Mouse (Mus musculus) CH12.LX (cell line): Measurements from ENCODE around the gene Dcaf15. TPM values are rescaled to one million over a fixed set of nuclear protein-coding genes. Genes with fewer than 3 reads are reported as not detected.

Source experiments
- DNase-seq: peaks from one replicate; pipeline ENCODE4 v3.0.0-alpha.2; 2013; ENCODE audit errors: extremely low read depth
- H3K27ac ChIP-seq: 2 replicates; pipeline ENCODE4 v1.5.1; 2012; ENCODE audit warnings: low read depth, mild to moderate bottlenecking, control low read depth, moderate library complexity; ENCODE audit not compliant: insufficient read depth
- H3K27me3 ChIP-seq: replicated peaks from 2 replicates; pipeline ENCODE3; 2012; ENCODE audit warnings: inconsistent platforms
- H3K36me3 ChIP-seq, 2 experiments: replicated peaks in 1 of 2; 2 replicates each; pipeline versions ENCODE3 to v1.6.1; 2012; ENCODE audit warnings: inconsistent platforms in 1 of 2, low read length in 1 of 2, mild to moderate bottlenecking in 1 of 2, mixed read lengths in 1 of 2, moderate library complexity in 1 of 2; ENCODE audit not compliant: control insufficient read depth in 1 of 2, insufficient read depth in 1 of 2
- H3K4me1 ChIP-seq, 2 experiments: 2 replicates each; pipeline ENCODE4 v1.6.1; 2012; ENCODE audit warnings: inconsistent platforms in 1 of 2, moderate library complexity in 1 of 2; ENCODE audit not compliant: insufficient read depth in 2 of 2, control insufficient read depth in 1 of 2
- H3K4me2 ChIP-seq: 2 replicates; pipeline ENCODE4 v1.6.1; 2012; ENCODE audit warnings: low read depth, mild to moderate bottlenecking, control low read depth; ENCODE audit not compliant: poor library complexity, insufficient read depth, severe bottlenecking
- H3K4me3 ChIP-seq, 3 experiments: fragments of 150-350 bp in 1 of 3; sonication (generic) in 1 of 3; replicated peaks in 1 of 3; 2 replicates each; pipeline versions ENCODE3 to v1.5.1; 2011 to 2012; ENCODE audit warnings: low read depth in 2 of 3, low read length in 2 of 3, mild to moderate bottlenecking in 2 of 3, moderate library complexity in 2 of 3, control low read depth in 1 of 3, improper control_type of control experiment in 1 of 3, inconsistent platforms in 1 of 3, mixed read lengths in 1 of 3; ENCODE audit not compliant: poor library complexity in 1 of 3
- H3K79me2 ChIP-seq: replicated peaks from 2 replicates; pipeline ENCODE4 v1.6.1; 2012; ENCODE audit warnings: mild to moderate bottlenecking, moderate library complexity; ENCODE audit not compliant: control insufficient read depth, poor library complexity, insufficient read depth, severe bottlenecking; ENCODE audit errors: extremely low read depth
- H3K9ac ChIP-seq: 2 replicates; pipeline ENCODE4 v1.6.1; 2012; ENCODE audit warnings: low read depth, mild to moderate bottlenecking, control low read depth, moderate library complexity; ENCODE audit not compliant: insufficient read depth
- H3K9me3 ChIP-seq: replicated peaks from 2 replicates; pipeline ENCODE3; 2012; ENCODE audit warnings: low read length, inconsistent platforms, mixed read lengths
- BHLHE40 ChIP-seq: IDR thresholded peaks from 2 replicates; pipeline ENCODE4 v1.6.1; 2011; ENCODE audit warnings: mild to moderate bottlenecking, low read depth, low read length, improper control_type of control experiment
- CHD2 ChIP-seq: IDR thresholded peaks from 2 replicates; pipeline ENCODE4 v1.6.1; 2011; ENCODE audit warnings: low read length, improper control_type of control experiment
- CTCF ChIP-seq, 2 experiments: IDR thresholded peaks in 1 of 2; conservative IDR thresholded peaks in 1 of 2; 2 replicates each; pipeline ENCODE4 v1.5.1; 2011 to 2012; ENCODE audit warnings: low read depth in 2 of 2, low read length in 2 of 2, improper control_type of control experiment in 1 of 2, inconsistent platforms in 1 of 2, mild to moderate bottlenecking in 1 of 2, moderate library complexity in 1 of 2
- ELF1 ChIP-seq: IDR thresholded peaks from 2 replicates; pipeline ENCODE4 v1.6.1; 2014; ENCODE audit warnings: low read depth, mild to moderate bottlenecking, inconsistent platforms, low read length, improper control_type of control experiment
- IRF4 ChIP-seq: IDR thresholded peaks from 2 replicates; pipeline ENCODE4 v1.6.1; 2014; ENCODE audit warnings: low read depth, mild to moderate bottlenecking, inconsistent platforms, low read length, improper control_type of control experiment
- JUN ChIP-seq: IDR thresholded peaks from 2 replicates; pipeline ENCODE4 v1.6.1; 2011; ENCODE audit warnings: low read depth, mild to moderate bottlenecking, low read length, improper control_type of control experiment, moderate library complexity; ENCODE audit not compliant: insufficient read depth
- JUND ChIP-seq: conservative IDR thresholded peaks from 2 replicates; pipeline ENCODE4 v1.6.1; 2011; ENCODE audit warnings: low read depth, low read length, improper control_type of control experiment
- MAZ ChIP-seq: IDR thresholded peaks from 2 replicates; pipeline ENCODE4 v1.6.1; 2012; ENCODE audit warnings: low read depth, mild to moderate bottlenecking, inconsistent platforms, low read length, improper control_type of control experiment, moderate library complexity
- PAX5 ChIP-seq: IDR thresholded peaks from 2 replicates; pipeline ENCODE4 v1.6.1; 2012; ENCODE audit warnings: low read length, inconsistent platforms, mixed read lengths
- POLR2AphosphoS2 ChIP-seq: IDR thresholded peaks from 2 replicates; pipeline ENCODE4 v1.6.1; 2011; ENCODE audit warnings: low read depth, low read length, improper control_type of control experiment
- RAD21 ChIP-seq: IDR thresholded peaks from 2 replicates; pipeline ENCODE4 v1.6.1; 2011; ENCODE audit warnings: low read depth, mild to moderate bottlenecking, low read length, improper control_type of control experiment, moderate library complexity
- RCOR1 ChIP-seq: conservative IDR thresholded peaks from 2 replicates; pipeline ENCODE4 v1.6.1; 2012; ENCODE audit warnings: low read depth, mild to moderate bottlenecking, inconsistent platforms, low read length, improper control_type of control experiment
- SIN3A ChIP-seq: IDR thresholded peaks from 2 replicates; pipeline ENCODE4 v1.6.1; 2012; ENCODE audit warnings: low read length, improper control_type of control experiment, inconsistent platforms
- UBTF ChIP-seq: IDR thresholded peaks from 2 replicates; pipeline ENCODE4 v1.6.1; 2012; ENCODE audit warnings: low read depth, mild to moderate bottlenecking, inconsistent platforms, low read length, improper control_type of control experiment, moderate library complexity
- USF1 ChIP-seq: IDR thresholded peaks from 2 replicates; pipeline ENCODE4 v1.6.1; 2014; ENCODE audit warnings: low read depth, mild to moderate bottlenecking, inconsistent platforms, low read length, improper control_type of control experiment
- dilution Hi-C: fragments of 300-500 bp; cut with MboI; formaldehyde crosslinking; loops from 2 replicates; pipeline ENCODE4 v1.14.3; 2020; ENCODE audit warnings: low sequenced_read_pairs; ENCODE audit not compliant: extremely low pct_unique_long_range_greater_than_20kb, extremely low pct_ligation_motif_present
- in situ Hi-C: fragments of 300-500 bp; cut with MboI; formaldehyde crosslinking; loops from 3 replicates; pipeline ENCODE4 v1.14.3; 2019; ENCODE audit warnings: low sequenced_read_pairs, low pct_ligation_motif_present, low pct_unique_long_range_greater_than_20kb, mixed read lengths
- polyA plus RNA-seq: library from polyadenylated mRNA; unstranded; fragments of >175 nt; gene quantifications from 2 replicates; pipeline ENCODE4 v1.2.1, GENCODE M21; 2012; ENCODE audit warnings: low read depth; ENCODE audit not compliant: insufficient read length
- total RNA-seq, 2 experiments: library from RNA; depleted of rRNA; stranded (reverse); fragments of 300-350 nt in 1 of 2; fragments of >200 nt in 1 of 2; gene quantifications; 2 replicates each; pipeline ENCODE4 v1.2.3; 2012 to 2014

Dcaf15 gene
- total and polyA plus RNA-seq, 3 experiments: 39.3 to 50.7 (median 47.9) TPM

DNA sequence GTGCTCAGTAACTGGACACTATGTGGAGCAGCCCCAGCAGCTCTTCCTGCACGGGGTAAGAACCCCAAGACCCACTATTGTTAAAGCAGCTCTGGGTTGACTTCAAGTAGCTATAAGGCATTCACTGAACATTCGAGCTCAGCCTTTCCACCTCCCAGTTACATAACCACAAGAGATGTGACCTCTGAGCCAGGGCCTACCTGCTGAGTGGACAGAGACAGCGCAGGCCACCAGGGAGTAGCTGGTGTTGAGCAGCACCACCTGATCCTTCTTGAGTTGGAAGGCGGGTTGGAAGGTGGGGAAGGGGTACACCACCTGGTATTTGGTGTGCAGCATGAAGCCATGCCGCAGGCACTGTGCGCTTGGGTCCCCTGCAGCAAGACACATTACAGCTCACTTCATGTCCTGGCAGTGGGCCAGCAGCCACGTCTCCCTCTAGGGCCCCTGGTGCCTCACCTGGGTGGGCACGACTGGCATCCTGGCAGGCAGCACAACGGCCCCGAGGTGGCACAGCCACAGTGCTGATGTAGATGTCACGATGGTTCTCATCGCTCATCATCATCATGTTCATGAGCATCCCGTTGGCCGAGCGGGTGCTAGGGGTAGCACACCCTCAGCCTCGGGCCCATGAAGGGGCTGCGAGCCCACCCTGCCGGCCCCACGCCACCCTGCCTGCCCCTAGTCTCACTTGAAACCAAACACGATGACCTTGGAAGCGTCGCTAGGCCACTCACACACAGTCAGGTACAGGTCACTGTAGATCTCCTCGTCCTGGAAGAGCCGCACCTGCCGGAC, 2.9 kb downstream of the Dcaf15 start:
- H3K4me2 ChIP-seq: no peak overlapping the region

GRCm38 (mm10) chr8:84098376-84098775, 6.2 kb downstream of the Dcaf15 start:
- no peak overlapping the region for H3K27ac ChIP-seq
- H3K4me3 ChIP-seq: no peak overlapping the region
- DNase-seq: no peak
- H3K36me3 ChIP-seq: peaks cover 80 to 95% of the 10 kb centered on the region in 2 experiments
- H3K9ac ChIP-seq: no peak overlapping the region
- no peak overlapping the region for H3K4me2 ChIP-seq
- no peak for TF ChIP-seq BHLHE40
- TF ChIP-seq, all 38 proteins: peak for 0
- Histone ChIP-seq H3K4me1 (peaks cover 0 to 10% of the 10 kb centered on the region in 2 experiments; a peak in 2 of 4 replicates), H3K79me2 (peaks cover 7% of the 10 kb centered on the region), H3K27me3 (no peaks in the 10 kb centered on the region), H3K9me3 (no peaks in the 10 kb centered on the region)
- dilution Hi-C loops (no loop called here), in situ Hi-C loops (no loop called here)

More for the DNA sequence above, 2.9 kb downstream of the Dcaf15 start:
- no peaks in the 10 kb centered on the region for H3K9me3 ChIP-seq
- no peaks in the 10 kb centered on the region for H3K27me3 ChIP-seq
- no peak overlapping the region for H3K9ac ChIP-seq
- in situ Hi-C loops: loop anchor here (10.0 kb wide), 1 partner anchor 47 kb away; no protein-coding TSS in a partner anchor
- TF ChIP-seq IRF4 (no peak), BHLHE40 (no peak), SIN3A (no peak), JUND (no peak), CHD2 (no peak), JUN (no peak), RCOR1 (no peak), RAD21 (no peak), ELF1 (no peak), POLR2AphosphoS2 (no peak)
- peaks cover 50 to 63% of the 10 kb centered on the region in 2 experiments for H3K36me3 ChIP-seq
- H3K4me1 ChIP-seq: peaks cover 15 to 33% of the 10 kb centered on the region in 2 experiments
- no peak for DNase-seq
- no peak overlapping the region for H3K27ac ChIP-seq
- no peak overlapping the region for H3K4me3 ChIP-seq
- dilution Hi-C loops: no loop called here
- peaks cover 14% of the 10 kb centered on the region for H3K79me2 ChIP-seq

GRCm38 (mm10) chr8:84096061-84096460, 8.5 kb downstream of the Dcaf15 start:
- Histone ChIP-seq H3K4me3 (no peak overlapping the region), H3K9ac (no peak overlapping the region), H3K27ac (no peak overlapping the region), H3K79me2 (no peaks in the 10 kb centered on the region), H3K36me3 (peaks cover 80 to 95% of the 10 kb centered on the region in 2 experiments), H3K9me3 (no peaks in the 10 kb centered on the region), H3K27me3 (no peaks in the 10 kb centered on the region), H3K4me1 (no peaks in the 10 kb centered on the region), H3K4me2 (no peak overlapping the region)
- DNase-seq: no peak
- TF ChIP-seq PAX5: no peak
- TF ChIP-seq UBTF: no peak
- TF ChIP-seq CTCF (conservative IDR thresholded peaks at IDR 0.05 in 1 of 2, IDR thresholded peaks at IDR 0.05 in 1 of 2; ENCODE audit: low read depth in 2 of 2, low read length in 2 of 2): no peak
- TF ChIP-seq BHLHE40: no peak
- no peak for TF ChIP-seq MAZ
- no peak for TF ChIP-seq USF1
- in situ Hi-C loops: no loop called here
- dilution Hi-C loops: no loop called here
